Mouse (Mus musculus): Measurements from ENCODE around the gene Tmem102.

Gene Tmem102

GRCm38 (mm10) chr11:69804972-69805909 is at the start of gene Tmem102:
TSS of gene Tmem102 (minus strand) at chr11:69805624.
- DNase-seq: peak; percentile 65 to 77

GRCm38 (mm10) chr11:69854680-69855079 is 49.3 kb upstream of the Tmem102 start:
- DNase-seq: no peak

- DNase-seq: no peak
Observed at GRCm38 (mm10) chr11:69853994-69854393, 48.6 kb upstream of the Tmem102 start.

- no peak for DNase-seq
Observed at GRCm38 (mm10) chr11:69850754-69851153, 45.3 kb upstream of the Tmem102 start.

GRCm38 (mm10) chr11:69849884-69850283 is 44.5 kb upstream of the Tmem102 start:
- DNase-seq: no peak

- DNase-seq: no peak
Observed at GRCm38 (mm10) chr11:69849128-69849527, 43.7 kb upstream of the Tmem102 start.

GRCm38 (mm10) chr11:69848021-69848420 is 42.6 kb upstream of the Tmem102 start:
- no peak for DNase-seq

- DNase-seq: peak; percentile 39 to 58
Observed at GRCm38 (mm10) chr11:69846738-69847688, 41.6 kb upstream of the Tmem102 start.

- DNase-seq: peak; percentile 95 to 97
Observed at GRCm38 (mm10) chr11:69846198-69846680, 40.8 kb upstream of the Tmem102 start, which contains the start of gene Plscr3. TSS of gene Plscr3 (plus strand) at chr11:69846376.

GRCm38 (mm10) chr11:69838714-69839104 is 33.3 kb upstream of the Tmem102 start:
- no peak for DNase-seq

- DNase-seq: peak; percentile 96 to 98
Observed at GRCm38 (mm10) chr11:69837952-69838713, 32.7 kb upstream of the Tmem102 start, which contains the start of gene Tmem256. TSS of gene Tmem256 (plus strand) at chr11:69838514.

- no peak for DNase-seq
Observed at GRCm38 (mm10) chr11:69837604-69837951, 32.2 kb upstream of the Tmem102 start, which contains the start of gene Nlgn2. TSS of gene Nlgn2 (minus strand) at chr11:69837784.

- peak; percentile 49 to 66 for DNase-seq
Observed at GRCm38 (mm10) chr11:69836703-69837576, 31.5 kb upstream of the Tmem102 start.

- no peak for DNase-seq
Observed at GRCm38 (mm10) chr11:69835966-69836335, 30.5 kb upstream of the Tmem102 start.

- DNase-seq: no peak
Observed at GRCm38 (mm10) chr11:69835326-69835965, 30.0 kb upstream of the Tmem102 start.

- DNase-seq: peak; percentile 58 to 72
Observed at GRCm38 (mm10) chr11:69834001-69834549, 28.7 kb upstream of the Tmem102 start.

GRCm38 (mm10) chr11:69833554-69833953 is 28.1 kb upstream of the Tmem102 start:
- no peak for DNase-seq

GRCm38 (mm10) chr11:69828832-69829231 is 23.4 kb upstream of the Tmem102 start:
- peak in 1 of 2 experiments; percentile 35 for DNase-seq

- DNase-seq: no peak
Observed at GRCm38 (mm10) chr11:69823456-69823855, 18.0 kb upstream of the Tmem102 start.

GRCm38 (mm10) chr11:69822080-69822479 is 16.7 kb upstream of the Tmem102 start, which contains the start of gene Spem1:
TSS of gene Spem1 (minus strand) at chr11:69822180.
- DNase-seq: no peak

All from kidney, postnatal 4 days (tissue).